In the genomic region with DNA sequence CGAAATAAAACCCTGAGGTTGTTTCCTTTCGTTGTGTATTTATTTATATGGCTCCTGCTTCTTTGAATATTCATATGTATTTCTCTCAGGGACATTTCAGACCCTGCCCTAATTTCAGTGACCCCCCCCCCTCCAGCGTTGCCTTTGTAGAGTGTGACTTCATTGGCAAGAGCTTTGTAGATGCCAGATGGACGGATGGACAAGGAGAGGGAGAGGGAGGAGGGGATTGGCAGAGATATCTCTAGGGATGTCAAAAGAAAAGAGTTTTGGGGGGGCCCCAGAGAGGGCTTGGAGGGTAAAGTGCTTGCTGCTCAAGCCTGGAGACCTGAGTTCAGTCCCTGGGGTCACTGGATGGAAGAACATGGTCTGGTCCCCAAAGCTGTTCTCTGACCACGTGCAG, we compare ENCODE assay signal across 18 mouse cellular contexts. TPM values are rescaled to one million over a fixed set of nuclear protein-coding genes. Genes with fewer than 3 reads are reported as not detected.
DNase-seq lines count a peak whose midpoint lies in the region; ATAC-seq and TF ChIP-seq lines count a peak whose summit lies in the region.
"Had no signal": no experiment of that assay in that cellular context is flagged by ENCODE, and none has a peak within 500 bp of the region (broad histone marks: within the 10 kb centered on the region; RNA-seq: fewer than 3 reads in every experiment).

No protein-coding gene starts in this region.

- no peaks in the 10 kb centered on the region for H3K27me3 ChIP-seq in forebrain, embryonic 14.5 days (replicated peaks; ENCODE audit: control insufficient read depth, insufficient read depth, low read length)
- H3K27me3 ChIP-seq in hindbrain, embryonic 16.5 days (replicated peaks; ENCODE audit: control insufficient read depth, insufficient read depth, low read length) = no peaks in the 10 kb centered on the region; the same call in none of the 2 replicates
- no peaks in the 10 kb centered on the region for H3K27me3 ChIP-seq in neural tube, embryonic 14.5 days (ENCODE audit: control insufficient read depth, insufficient read depth, low read length)

- H3K4me2 ChIP-seq in forebrain, embryonic 14.5 days (ENCODE audit: low read length) = peak overlapping the region; percentile 98
- H3K4me2 ChIP-seq in hindbrain, embryonic 16.5 days (ENCODE audit: low read length) = peak overlapping the region; percentile 90
- H3K4me2 ChIP-seq in neural tube, embryonic 14.5 days (ENCODE audit: low read depth, low read length) = peak overlapping the region; percentile 93
- H3K4me2 ChIP-seq: embryonic facial prominence, embryonic 15.5 days; limb, embryonic 13.5 days had no signal

- no peak for TF ChIP-seq CTCF in layer of hippocampus, adult 2 months (conservative IDR thresholded peaks at IDR 0.05)

- no peak for ATAC-seq in forebrain, embryonic 14.5 days
- no peak for ATAC-seq in hindbrain, embryonic 16.5 days
- no peak for ATAC-seq in neural tube, embryonic 14.5 days (ENCODE audit: low read depth)
- ATAC-seq: intestine, postnatal 0 days; liver, postnatal 0 days had no signal

- H3K9me3 ChIP-seq in forebrain, embryonic 14.5 days (replicated peaks; ENCODE audit: control insufficient read depth, low read length) = no peaks in the 10 kb centered on the region
- no peaks in the 10 kb centered on the region for H3K9me3 ChIP-seq in hindbrain, embryonic 16.5 days (ENCODE audit: control insufficient read depth, low read length)
- no peaks in the 10 kb centered on the region for H3K9me3 ChIP-seq in neural tube, embryonic 14.5 days (ENCODE audit: control insufficient read depth, low read length)
- H3K9me3 ChIP-seq: embryonic facial prominence, embryonic 15.5 days; limb, embryonic 13.5 days had no signal

- H3K4me3 ChIP-seq in layer of hippocampus, adult 2 months = no peak overlapping the region
- peak overlapping the region; percentile 26 for H3K4me3 ChIP-seq in forebrain, embryonic 14.5 days (ENCODE audit: low read depth, low read length)
- H3K4me3 ChIP-seq in hindbrain, embryonic 16.5 days (ENCODE audit: low read length) = no peak overlapping the region
- H3K4me3 ChIP-seq in neural tube, embryonic 14.5 days (ENCODE audit: low read depth, low read length) = no peak overlapping the region
- H3K4me3 ChIP-seq: embryonic facial prominence, embryonic 15.5 days; limb, embryonic 13.5 days had no signal

- 6% methylated on average over 5 of the region's 5 CpGs for WGBS in forebrain, embryonic 14.5 days
- WGBS in hindbrain, embryonic 16.5 days = 6% methylated on average over 5 of the region's 5 CpGs
- 6% methylated on average over 5 of the region's 5 CpGs for WGBS in neural tube, embryonic 14.5 days

- no peak for DNase-seq in layer of hippocampus, adult 2 months (ENCODE audit: low spot score in 2 of 2)
- no peak for DNase-seq in layer of hippocampus, postnatal 25 days (ENCODE audit: extremely low spot score in 1 of 2, low spot score in 1 of 2)
- DNase-seq in forebrain, embryonic 14.5 days (ENCODE audit: low spot score) = peak; percentile 66
- DNase-seq in frontal cortex, postnatal 10 days (ENCODE audit: low spot score in 2 of 2) = no peak
- DNase-seq in kidney, adult 18-20 months = no peak
- no peak for DNase-seq in ovary, postnatal 14 days (ENCODE audit: low spot score)
- DNase-seq: heart, adult 18-20 months; heart, postnatal 10 days; kidney, postnatal 4 days; liver, postnatal 0 days had no signal

- H3K4me1 ChIP-seq in forebrain, embryonic 14.5 days (ENCODE audit: control insufficient read depth, insufficient read depth, low read length) = peaks cover 45% of the 10 kb centered on the region
- H3K4me1 ChIP-seq in hindbrain, embryonic 16.5 days (ENCODE audit: control insufficient read depth, insufficient read depth, low read depth, low read length) = peaks cover 55% of the 10 kb centered on the region
- H3K4me1 ChIP-seq in neural tube, embryonic 14.5 days (ENCODE audit: control insufficient read depth, insufficient read depth, low read length) = peaks cover 50% of the 10 kb centered on the region

- H3K36me3 ChIP-seq in forebrain, embryonic 14.5 days (ENCODE audit: control insufficient read depth, insufficient read depth, low read length) = no peaks in the 10 kb centered on the region
- H3K36me3 ChIP-seq in hindbrain, embryonic 16.5 days (ENCODE audit: control insufficient read depth, insufficient read depth, low read length) = no peaks in the 10 kb centered on the region
- H3K36me3 ChIP-seq in neural tube, embryonic 14.5 days (ENCODE audit: control insufficient read depth, insufficient read depth, low read length) = no peaks in the 10 kb centered on the region
- H3K36me3 ChIP-seq: embryonic facial prominence, embryonic 15.5 days; limb, embryonic 13.5 days had no signal

- H3K9ac ChIP-seq in forebrain, embryonic 14.5 days (ENCODE audit: low read length) = peak overlapping the region; percentile 100
- 0 out of 2 replicates have a peak overlapping the region, but pooled peaks have one; percentile 22 for H3K9ac ChIP-seq in hindbrain, embryonic 16.5 days (ENCODE audit: low read depth, low read length)
- peak overlapping the region; percentile 43; the same call in 1 of the 2 replicates for H3K9ac ChIP-seq in neural tube, embryonic 14.5 days (replicated peaks; ENCODE audit: low read depth, low read length)
- H3K9ac ChIP-seq: embryonic facial prominence, embryonic 15.5 days; limb, embryonic 13.5 days; liver, postnatal 0 days had no signal

- H3K27ac ChIP-seq in layer of hippocampus, adult 2 months = peak overlapping the region; percentile 99
- peak overlapping the region; percentile 100 for H3K27ac ChIP-seq in forebrain, embryonic 14.5 days (ENCODE audit: low read depth, low read length)
- peak overlapping the region; percentile 96 for H3K27ac ChIP-seq in hindbrain, embryonic 16.5 days (ENCODE audit: low read depth, low read length)
- peak overlapping the region; percentile 99 for H3K27ac ChIP-seq in neural tube, embryonic 14.5 days (ENCODE audit: low read depth, low read length)
- H3K27ac ChIP-seq: embryonic facial prominence, embryonic 15.5 days; limb, embryonic 13.5 days; macrophage had no signal

RNA-seq across cellular contexts. Expression of gene Rhbg, which starts 51.1 kb away (rescaled TPM):
- not detected for total RNA-seq in layer of hippocampus, adult 2 months (2021)
- total RNA-seq in layer of hippocampus, postnatal 25 days (2021) = not detected
- 0.25 TPM in 1 of 2 replicates, not detected in the other for polyA plus RNA-seq in forebrain, embryonic 14.5 days (2014; fragmentation: Nextera tagmentation; extraction: Ambion mirVana)
- 0.52 and 0.99 TPM in 2 replicates for polyA plus RNA-seq in hindbrain, embryonic 16.5 days (2015; fragmentation: Nextera tagmentation; extraction: Ambion mirVana)
- polyA plus RNA-seq in neural tube, embryonic 14.5 days (2014; fragmentation: Nextera tagmentation; extraction: Ambion mirVana) = 0.51 and 0.85 TPM in 2 replicates
- total RNA-seq: common myeloid progenitor, adult 5-6 weeks; heart, postnatal 10 days; left cerebral cortex, adult 18-20 months had no signal
- polyA plus RNA-seq: macrophage had no signal

Comparison
In these comparisons a context has a peak if more than half of its experiments do, and no peak if none do; other contexts are left out.
1. H3K9ac ChIP-seq: peak in every context shown above with its lines; median percentile 100 in forebrain, embryonic 14.5 days; 43 in neural tube, embryonic 14.5 days; 22 in hindbrain, embryonic 16.5 days.